Mouse (Mus musculus) ZHBTc4 (cell line): ENCODE data around the gene Krtap11-1.

ENCODE experiments used
- DNase-seq: peaks from one replicate; pipeline ENCODE4 v3.0.0-alpha.2; 2011; ENCODE audit warnings: low read depth, low spot score

Krtap11-1 gene

GRCm38 (mm10) chr16:89571083-89571482, at the start of gene Krtap11-1:
TSS of gene Krtap11-1 (minus strand) at chr16:89571183.
- no peak for DNase-seq

DNA sequence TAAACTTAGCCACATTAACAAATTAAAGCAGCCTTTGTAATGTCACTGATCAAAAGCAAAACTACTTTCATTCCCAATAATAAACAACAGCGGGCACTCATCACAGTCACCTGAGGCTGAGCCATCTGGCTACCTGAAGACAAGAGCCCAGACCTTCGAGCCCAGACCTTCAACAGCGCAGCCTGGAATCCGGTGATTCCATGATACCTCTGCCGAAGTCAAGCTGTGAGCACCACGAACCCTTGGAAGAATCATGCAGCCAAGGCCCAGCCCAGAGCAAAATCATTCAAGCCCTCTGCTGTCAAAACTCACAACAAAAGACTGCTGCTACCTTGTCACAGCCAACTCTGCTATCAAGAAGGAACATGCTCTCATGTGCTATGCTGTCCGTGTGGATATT, 47.2 kb upstream of the Krtap11-1 start:
- no peak for DNase-seq

GRCm38 (mm10) chr16:89617251-89617650, 46.3 kb upstream of the Krtap11-1 start:
- DNase-seq: no peak

- no peak for DNase-seq
Measured at GRCm38 (mm10) chr16:89613726-89614125, 42.7 kb upstream of the Krtap11-1 start.

DNA sequence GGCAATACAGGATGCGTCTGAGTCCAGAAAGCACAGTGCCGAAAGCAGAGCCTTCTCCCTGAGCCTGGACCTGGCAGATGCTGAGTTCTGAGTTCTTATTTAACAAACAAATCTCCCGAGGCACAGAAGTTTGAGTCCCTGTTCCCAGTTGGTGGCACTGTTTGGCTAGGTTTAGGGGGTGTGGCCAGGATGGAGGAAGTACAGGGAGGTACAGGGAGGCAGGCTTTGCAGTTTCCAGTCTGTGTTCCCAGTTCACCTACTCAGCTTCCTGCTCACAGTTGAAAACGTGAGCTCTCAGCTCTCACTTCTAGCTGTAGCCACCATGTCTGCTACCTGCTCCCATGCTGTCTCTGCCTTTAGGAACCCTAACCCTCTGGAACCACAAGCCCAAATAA, 37.8 kb upstream of the Krtap11-1 start:
- peak; percentile 7 for DNase-seq

DNA sequence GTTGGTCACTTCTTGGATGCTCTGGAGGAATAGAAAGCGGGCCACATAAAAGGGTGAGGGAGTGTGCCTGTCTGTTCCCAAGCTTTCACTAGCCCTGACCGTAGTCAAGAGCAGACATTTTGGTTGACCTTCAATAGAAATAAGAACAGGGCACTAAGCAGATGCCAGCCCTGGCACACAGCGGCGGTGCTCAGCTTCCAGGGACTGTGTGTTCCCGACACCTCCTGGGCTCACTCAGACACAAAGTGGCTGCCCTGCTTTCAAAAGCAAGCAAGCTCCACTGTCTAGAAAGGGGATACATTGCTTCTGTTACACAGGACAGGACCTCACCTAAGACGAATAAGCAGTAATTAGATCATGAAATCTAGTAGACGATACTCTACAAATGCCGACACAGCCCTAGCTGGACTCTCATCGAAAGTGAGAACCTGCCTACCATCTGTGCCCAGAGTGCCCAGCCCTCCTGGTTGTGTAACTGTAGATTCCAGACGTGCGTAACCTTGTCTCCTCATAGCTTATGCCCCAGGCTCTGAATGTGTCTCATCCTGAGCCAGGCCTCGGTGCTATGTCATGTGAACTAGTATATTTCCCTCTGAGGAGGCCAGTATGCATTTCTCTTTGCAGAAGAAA, 37.3 kb upstream of the Krtap11-1 start:
- no peak for DNase-seq

- no peak for DNase-seq
Measured at GRCm38 (mm10) chr16:89606951-89607350, 36.0 kb upstream of the Krtap11-1 start.

DNA sequence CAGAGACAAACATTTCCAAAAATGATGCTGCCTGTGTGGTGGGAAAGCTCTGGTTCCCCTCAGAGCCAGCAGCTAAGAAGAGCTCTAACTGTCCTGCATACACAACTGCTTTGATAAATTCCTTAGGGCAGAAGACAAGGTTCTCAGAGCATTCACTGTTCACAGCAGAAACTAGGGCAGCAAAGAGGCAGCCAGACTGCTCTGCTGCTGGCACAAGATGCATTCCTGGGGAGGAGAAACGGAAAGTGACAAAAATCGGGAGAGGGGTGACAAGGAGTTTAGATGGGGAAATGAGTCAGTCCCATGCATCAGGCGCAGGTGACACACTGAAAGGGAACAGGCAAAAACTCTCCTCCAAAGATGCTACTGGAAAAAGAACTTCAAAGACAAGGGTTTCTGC, 16.2 kb upstream of the Krtap11-1 start:
- no peak for DNase-seq

DNA sequence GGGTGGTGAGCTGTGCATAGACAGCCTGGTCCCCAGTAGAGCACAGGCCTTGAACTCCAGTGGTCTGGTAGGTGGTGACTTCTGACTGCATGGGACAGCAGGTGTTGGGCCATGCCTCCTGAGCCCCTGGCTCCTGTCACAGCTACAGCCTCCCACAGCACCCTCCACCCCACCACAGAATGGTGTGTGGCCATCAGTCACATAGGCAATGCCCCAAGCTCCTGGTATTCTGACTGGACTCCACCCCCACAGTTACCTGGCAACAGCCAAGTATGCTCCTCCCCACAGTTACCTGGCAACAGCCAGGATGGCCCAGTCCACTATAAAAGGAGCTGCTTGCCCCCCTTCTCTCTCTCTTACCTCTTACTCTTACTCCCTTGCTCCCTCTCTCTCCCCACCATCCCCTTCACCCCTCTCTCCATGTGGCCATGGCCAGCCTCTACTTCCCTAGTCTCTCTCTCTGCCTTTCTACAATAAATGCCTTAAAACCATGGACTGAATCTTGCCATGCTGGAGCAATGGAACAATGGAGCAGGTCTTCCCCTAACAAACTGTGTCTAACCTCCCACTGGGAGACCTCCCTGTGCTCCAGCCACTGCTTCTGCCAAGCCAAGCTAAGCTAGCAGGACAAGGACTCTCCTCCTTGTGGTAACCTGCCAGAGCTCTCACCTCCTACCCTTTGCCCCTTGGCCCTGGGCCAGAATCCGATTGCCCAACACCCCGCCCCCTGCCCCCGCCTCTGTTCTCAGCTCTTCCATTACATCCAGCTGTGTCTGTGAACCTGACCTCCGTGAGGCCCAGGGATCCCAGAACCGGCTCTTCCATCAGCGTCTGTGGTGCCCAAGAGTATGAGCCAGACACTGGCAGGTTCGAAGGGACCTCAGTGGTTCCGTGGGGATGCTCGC, 14.9 kb upstream of the Krtap11-1 start:
- DNase-seq: no peak

DNA sequence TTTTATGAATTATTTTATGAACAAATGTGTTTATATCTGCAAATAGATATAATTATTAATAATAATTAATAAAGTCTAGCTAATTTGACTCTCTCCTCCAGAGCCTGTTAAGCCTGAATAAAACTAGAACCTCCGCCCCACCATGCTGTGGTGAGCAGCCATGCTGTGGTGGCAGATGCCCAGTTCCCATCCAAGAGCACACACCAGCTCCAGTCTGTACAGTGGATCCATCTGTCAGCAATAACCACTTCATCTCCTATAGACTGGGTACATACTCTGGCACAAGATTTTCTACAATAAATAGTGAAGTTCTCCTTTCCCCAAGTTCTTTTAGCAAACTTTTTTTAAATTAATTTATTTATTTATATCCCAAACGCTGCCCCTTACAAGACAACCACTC, 10.7 kb upstream of the Krtap11-1 start:
- no peak for DNase-seq

GRCm38 (mm10) chr16:89570516-89570915, 467 bp downstream of the Krtap11-1 start:
- no peak for DNase-seq

- no peak for DNase-seq
Measured at GRCm38 (mm10) chr16:89569136-89569535, 1.8 kb downstream of the Krtap11-1 start.

GRCm38 (mm10) chr16:89568141-89568540, 2.8 kb downstream of the Krtap11-1 start:
- no peak for DNase-seq

GRCm38 (mm10) chr16:89550298-89550697, 20.7 kb downstream of the Krtap11-1 start:
- DNase-seq: no peak

DNA sequence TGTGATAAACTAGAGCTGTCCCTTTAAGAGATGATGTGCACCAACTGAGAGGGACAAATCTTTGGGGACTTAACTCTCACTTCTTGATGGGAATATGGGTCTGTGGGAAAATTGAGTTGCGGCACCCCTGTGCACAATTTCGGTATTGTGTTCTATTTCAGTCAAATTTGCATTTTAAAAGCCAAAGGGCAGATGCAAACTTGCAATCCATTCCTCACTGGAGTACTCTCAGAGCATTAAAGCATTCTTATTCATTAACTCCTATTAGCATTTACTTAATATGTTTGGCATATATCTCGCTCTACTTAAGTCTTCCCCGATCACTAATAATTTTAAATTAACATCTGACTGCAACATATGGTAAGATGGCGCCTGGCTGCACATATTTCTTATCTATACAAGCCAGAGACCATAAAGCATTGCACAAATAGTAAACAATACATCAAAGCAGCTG, 32.9 kb downstream of the Krtap11-1 start:
- no peak for DNase-seq

- DNase-seq: no peak
Measured at GRCm38 (mm10) chr16:89537349-89537748, 33.6 kb downstream of the Krtap11-1 start.

DNA sequence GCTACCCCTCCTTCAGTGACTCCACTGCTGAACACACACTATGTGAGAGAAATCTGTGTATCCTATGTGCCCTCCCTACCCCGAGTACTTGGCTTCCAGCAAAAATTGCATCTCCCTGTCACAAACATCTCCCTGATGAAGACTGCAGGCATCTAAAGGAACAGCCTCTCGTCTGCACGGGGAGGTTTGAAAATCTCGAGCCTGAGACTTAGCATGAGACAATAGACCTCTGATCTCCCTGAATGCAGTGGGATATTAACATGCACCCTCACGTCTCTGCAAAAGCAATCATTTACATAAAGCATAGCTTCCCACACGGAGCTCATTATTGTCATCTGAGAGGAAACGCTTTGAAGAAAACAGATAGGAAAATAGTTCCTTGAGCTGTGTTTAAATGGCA, 40.4 kb downstream of the Krtap11-1 start:
- no peak for DNase-seq

DNA sequence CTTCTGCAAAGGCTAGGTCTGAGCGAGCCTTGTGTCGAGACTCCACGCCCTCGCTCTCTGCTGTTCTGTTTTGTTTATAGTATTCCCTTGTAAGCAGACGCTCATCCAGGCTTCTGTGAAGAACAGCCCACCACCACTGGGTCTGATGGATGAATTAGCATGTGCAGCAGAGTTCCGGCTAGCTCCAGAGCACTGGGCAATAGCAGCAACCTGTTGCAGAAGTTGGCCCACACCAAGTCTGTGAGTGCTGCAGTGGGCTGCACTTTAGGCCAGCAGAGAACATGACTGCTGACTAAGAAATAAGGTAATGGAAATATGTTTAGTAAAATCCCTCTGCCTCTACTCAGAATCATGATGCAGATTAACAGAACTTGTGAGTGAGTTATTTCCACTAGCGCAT, 41.1 kb downstream of the Krtap11-1 start:
- no peak for DNase-seq

- no peak for DNase-seq
Measured at GRCm38 (mm10) chr16:89528380-89528779, 42.6 kb downstream of the Krtap11-1 start.

GRCm38 (mm10) chr16:89520996-89521395, 50.0 kb downstream of the Krtap11-1 start:
- no peak for DNase-seq

- DNase-seq: no peak
Measured at GRCm38 (mm10) chr16:89520555-89520954, 50.4 kb downstream of the Krtap11-1 start.
